Mouse (Mus musculus) midbrain, embryonic 14.5 days (tissue): ENCODE data around the gene Ube2d1. TPM values are rescaled to one million over a fixed set of nuclear protein-coding genes. Genes with fewer than 3 reads are reported as not detected.

Source experiments
- ATAC-seq: fragments of 200-750 bp; cut with Nextera tagmentation; 2 replicates; pipeline ENCODE4 v1.8.0; 2017; ENCODE audit warnings: moderate number of reproducible peaks, moderate library complexity; ENCODE audit not compliant: low FRiP score, low TSS enrichment
- DNase-seq: peaks from one replicate; pipeline ENCODE4 v3.0.0-alpha.2; 2015
- H3K27ac ChIP-seq: fragments of 300-500 bp; sonication (generic); replicated peaks from 2 replicates; pipeline ENCODE4 v1.5.1; 2014; ENCODE audit warnings: mild to moderate bottlenecking, low read depth, low read length, moderate library complexity
- H3K27me3 ChIP-seq: fragments of 300-500 bp; sonication (generic); 2 replicates; pipeline ENCODE4 v1.6.1; 2014; ENCODE audit warnings: low read length, control low read depth, mixed read lengths; ENCODE audit not compliant: control insufficient read depth, insufficient read depth
- H3K36me3 ChIP-seq: fragments of 300-500 bp; sonication (generic); 2 replicates; pipeline ENCODE4 v1.6.1; 2014; ENCODE audit warnings: low read length, control low read depth; ENCODE audit not compliant: control insufficient read depth, insufficient read depth
- H3K4me1 ChIP-seq: fragments of 300-500 bp; sonication (generic); 2 replicates; pipeline ENCODE4 v1.6.1; 2014; ENCODE audit warnings: mild to moderate bottlenecking, antibody characterized with exemption, low read length, control low read depth; ENCODE audit not compliant: control insufficient read depth, insufficient read depth
- H3K4me2 ChIP-seq: fragments of 300-500 bp; sonication (generic); 2 replicates; pipeline ENCODE4 v1.6.1; 2014; ENCODE audit warnings: mild to moderate bottlenecking, low read length, moderate library complexity
- H3K4me3 ChIP-seq: fragments of 300-500 bp; sonication (generic); replicated peaks from 2 replicates; pipeline ENCODE4 v1.5.1; 2014; ENCODE audit warnings: low read depth, low read length
- H3K9ac ChIP-seq: fragments of 300-500 bp; sonication (generic); replicated peaks from 2 replicates; pipeline ENCODE4 v1.6.1; 2014; ENCODE audit warnings: mild to moderate bottlenecking, low read length, moderate library complexity
- H3K9me3 ChIP-seq: fragments of 300-500 bp; sonication (generic); 2 replicates; pipeline ENCODE4 v1.6.1; 2016; ENCODE audit warnings: low read length, control low read depth, mixed read lengths; ENCODE audit not compliant: control insufficient read depth
- WGBS: fragments of 180-500 bp; shearing (Covaris S2); extraction: QIAGEN DNeasy Blood & Tissue Kit; methylation state at CpG from one replicate; pipeline ENCODE4 v1.1.7; 2014; 5-methylcytosine and 5-hydroxymethylcytosine counted together
- polyA plus RNA-seq: library from polyadenylated mRNA; unstranded; fragments of >200 nt; fragmentation: Nextera tagmentation; extraction: Ambion mirVana; gene quantifications from 2 replicates; pipeline ENCODE4 v1.2.1, GENCODE M21; 2014

Gene Ube2d1
- polyA plus RNA-seq = 246 and 254 TPM in 2 replicates

DNA sequence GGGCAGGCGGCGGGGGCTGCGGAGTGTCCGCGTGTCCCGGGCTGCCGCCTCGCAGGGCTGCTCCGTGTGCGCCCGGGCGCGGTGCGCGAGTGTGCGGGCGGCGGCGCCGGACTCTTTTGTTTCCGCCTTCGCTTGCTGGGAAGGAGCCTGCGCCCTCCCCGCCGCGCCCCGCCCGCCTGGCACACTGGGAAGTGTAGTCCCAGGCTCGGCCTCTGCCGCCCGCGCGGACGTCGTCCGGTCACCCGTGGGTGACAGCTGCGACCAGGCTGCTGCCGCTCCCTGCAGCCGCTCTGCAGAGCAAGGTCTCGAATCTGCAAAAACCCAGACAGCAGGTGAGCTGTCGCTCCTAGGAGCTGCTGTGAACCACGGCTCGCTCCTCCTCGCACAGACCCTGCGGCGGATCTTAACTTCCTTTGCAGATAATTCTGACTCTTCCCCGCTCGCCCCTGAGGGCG is at the start of gene Ube2d1:
Ube2d1 (minus strand) TSS at position 137 of the 455 bp plus-strand sequence.
- ATAC-seq (peak; percentile 95), DNase-seq (peak; percentile 94)
- peak within 1 kb of the TSS; percentile 99 for H3K9ac ChIP-seq
- peak within 1 kb of the TSS; percentile 90 for H3K27ac ChIP-seq
- under 1% methylated on average over 47 of the region's 50 CpGs for WGBS
- H3K4me1 ChIP-seq = peaks cover 33% of the 10 kb centered on the region
- H3K27me3 ChIP-seq = no peaks in the 10 kb centered on the region
- H3K9me3 ChIP-seq = no peaks in the 10 kb centered on the region
- peak within 1 kb of the TSS; percentile 59 for H3K4me2 ChIP-seq
- peak within 1 kb of the TSS; percentile 99 for H3K4me3 ChIP-seq
- peaks cover 5% of the 10 kb centered on the region for H3K36me3 ChIP-seq

DNA sequence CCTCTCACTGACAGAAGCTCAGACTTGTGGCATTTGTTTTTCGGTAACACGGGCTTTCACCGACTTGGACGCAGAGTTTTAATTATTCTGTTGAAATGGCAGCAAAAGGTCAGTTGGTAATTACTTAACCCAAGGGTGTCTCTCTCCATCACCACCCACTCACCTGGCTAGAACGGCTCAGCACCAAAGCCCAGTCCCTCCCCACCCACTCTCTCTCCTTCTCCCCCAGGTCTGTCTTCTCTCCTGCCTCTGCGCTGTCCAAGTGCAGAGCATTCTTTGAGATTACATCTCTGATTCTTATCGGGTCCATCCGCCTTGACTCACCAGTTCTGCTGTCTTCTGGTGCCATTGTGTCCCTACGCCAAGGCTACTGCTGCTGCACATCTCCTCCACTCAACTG is 47.8 kb upstream of the Ube2d1 start:
- no peak overlapping the region for H3K27ac ChIP-seq
- ATAC-seq = no peak
- H3K4me1 ChIP-seq = no peaks in the 10 kb centered on the region
- no peak for DNase-seq
- no peaks in the 10 kb centered on the region for H3K9me3 ChIP-seq
- no peaks in the 10 kb centered on the region for H3K27me3 ChIP-seq
- H3K4me2 ChIP-seq = no peak overlapping the region
- 94% methylated on average over 9 of the region's 9 CpGs for WGBS
- no peak overlapping the region for H3K4me3 ChIP-seq
- H3K36me3 ChIP-seq = peaks cover 46% of the 10 kb centered on the region
- no peak overlapping the region for H3K9ac ChIP-seq

DNA sequence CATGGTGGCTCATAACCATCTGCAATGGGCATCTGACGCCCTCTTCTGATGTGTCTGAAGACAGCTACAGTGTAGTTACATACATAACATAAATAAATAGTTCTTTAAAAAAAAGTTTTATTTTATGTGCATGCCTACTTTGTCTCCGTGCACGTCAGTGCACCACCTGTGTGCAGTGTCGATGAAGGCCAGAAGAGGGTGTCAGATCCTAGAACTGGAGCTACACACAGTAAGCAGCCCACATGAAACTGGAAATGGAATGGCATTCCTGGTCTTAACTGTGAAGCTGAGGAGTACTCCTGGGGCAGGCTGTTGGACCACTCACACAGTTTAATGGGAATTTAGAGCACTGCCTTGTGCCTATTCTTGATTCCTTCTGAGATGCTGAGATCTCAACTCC is 47.3 kb upstream of the Ube2d1 start:
- H3K4me3 ChIP-seq = no peak overlapping the region
- peaks cover 46% of the 10 kb centered on the region for H3K36me3 ChIP-seq
- H3K27ac ChIP-seq = no peak overlapping the region
- WGBS = 93% methylated on average over 4 of the region's 4 CpGs
- DNase-seq = no peak
- no peaks in the 10 kb centered on the region for H3K9me3 ChIP-seq
- H3K9ac ChIP-seq = no peak overlapping the region
- H3K4me1 ChIP-seq = no peaks in the 10 kb centered on the region
- H3K4me2 ChIP-seq = no peak overlapping the region
- no peaks in the 10 kb centered on the region for H3K27me3 ChIP-seq
- no peak for ATAC-seq

DNA sequence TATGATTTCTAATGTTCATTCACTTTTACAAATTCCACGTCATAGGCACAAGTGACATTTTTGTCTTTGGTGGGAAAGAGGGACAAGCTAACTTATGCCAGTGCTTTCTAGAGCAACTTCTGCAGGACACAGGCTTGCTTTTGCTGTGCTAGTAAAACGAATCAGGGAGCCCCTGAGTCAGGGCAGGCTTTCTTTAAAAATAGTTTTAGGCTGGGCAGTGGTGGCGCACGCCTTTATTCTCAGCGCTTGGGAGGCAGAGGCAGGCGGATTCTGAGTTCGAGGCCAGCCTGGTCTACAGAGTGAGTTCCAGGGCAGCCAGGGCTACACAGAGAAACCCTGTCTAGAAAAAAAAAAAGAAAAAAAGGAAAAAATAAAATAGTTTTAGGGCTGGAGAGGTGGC is 46.8 kb upstream of the Ube2d1 start:
- H3K36me3 ChIP-seq = peaks cover 46% of the 10 kb centered on the region
- 96% methylated on average over 7 of the region's 7 CpGs for WGBS
- no peak overlapping the region for H3K4me3 ChIP-seq
- no peak overlapping the region for H3K4me2 ChIP-seq
- no peaks in the 10 kb centered on the region for H3K9me3 ChIP-seq
- ATAC-seq (no peak), DNase-seq (no peak)
- H3K27me3 ChIP-seq = no peaks in the 10 kb centered on the region
- no peaks in the 10 kb centered on the region for H3K4me1 ChIP-seq
- no peak overlapping the region for H3K9ac ChIP-seq
- H3K27ac ChIP-seq = no peak overlapping the region

DNA sequence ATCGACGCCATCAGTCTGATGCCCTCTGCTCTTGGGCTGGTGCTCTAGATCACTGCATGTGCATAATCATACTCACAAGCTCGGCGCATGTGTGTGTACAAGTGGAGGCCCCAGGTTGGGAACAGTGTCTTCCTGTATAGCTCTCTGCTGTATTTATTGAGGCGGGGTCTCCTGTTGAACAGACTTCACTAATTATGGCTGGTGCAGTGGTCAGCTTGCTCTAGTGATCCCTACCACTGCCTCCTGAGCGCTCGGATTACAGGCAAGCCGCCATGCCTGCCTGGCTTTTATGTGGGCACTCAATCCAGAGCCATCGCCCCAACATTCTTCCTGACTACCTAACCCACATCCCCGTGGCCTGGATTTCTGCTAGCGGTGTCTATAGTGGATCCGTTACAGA is 45.0 kb upstream of the Ube2d1 start:
- Histone ChIP-seq H3K9ac (no peak overlapping the region), H3K36me3 (peaks cover 38% of the 10 kb centered on the region), H3K4me2 (no peak overlapping the region), H3K27me3 (no peaks in the 10 kb centered on the region), H3K4me3 (no peak overlapping the region), H3K27ac (no peak overlapping the region), H3K9me3 (no peaks in the 10 kb centered on the region), H3K4me1 (no peaks in the 10 kb centered on the region)
- DNase-seq (no peak), ATAC-seq (no peak)
- 96% methylated on average over 12 of the region's 12 CpGs for WGBS

DNA sequence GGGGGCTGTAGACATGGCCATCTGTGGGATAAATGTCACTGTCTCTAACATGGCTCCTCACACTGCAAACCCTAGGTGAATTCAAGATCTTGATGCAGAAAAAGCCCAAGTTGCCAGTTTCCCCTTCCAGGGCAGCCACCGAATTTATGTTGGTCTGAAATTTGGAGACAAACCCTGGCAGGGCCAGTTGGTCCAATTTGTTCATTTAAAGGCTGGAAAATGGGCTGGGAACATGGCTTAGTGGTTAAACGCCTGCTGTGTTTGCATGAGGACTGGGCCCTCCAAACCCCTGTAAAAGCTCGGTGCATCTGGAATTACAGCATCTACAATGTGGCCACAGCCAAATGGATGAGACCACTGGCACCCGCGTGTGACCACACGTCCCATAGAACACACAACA is 44.2 kb upstream of the Ube2d1 start:
- no peak for ATAC-seq

DNA sequence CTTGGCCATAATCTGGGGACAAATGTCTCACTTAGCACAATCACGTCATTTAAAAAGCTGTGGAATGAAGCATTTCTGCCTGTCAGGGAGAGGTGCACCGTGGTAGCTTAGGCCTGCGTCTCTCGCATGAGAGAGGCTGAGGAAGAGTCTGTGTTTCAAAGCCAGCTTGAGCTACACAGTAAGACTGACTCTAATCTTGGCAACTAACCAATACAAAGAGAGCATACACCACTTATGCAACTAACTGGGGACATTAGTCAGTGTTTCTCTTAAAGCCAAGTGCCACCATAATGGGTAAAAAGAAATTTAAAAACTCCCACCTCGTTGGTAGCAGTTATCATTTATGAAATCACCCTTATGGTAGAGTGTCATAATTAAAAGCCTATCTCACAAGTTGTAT is 43.8 kb upstream of the Ube2d1 start:
- DNase-seq (no peak), ATAC-seq (no peak)
- H3K9ac ChIP-seq = no peak overlapping the region
- 88% methylated on average over 5 of the region's 5 CpGs for WGBS
- H3K4me2 ChIP-seq = no peak overlapping the region
- H3K9me3 ChIP-seq = no peaks in the 10 kb centered on the region
- no peaks in the 10 kb centered on the region for H3K4me1 ChIP-seq
- H3K27ac ChIP-seq = no peak overlapping the region
- H3K4me3 ChIP-seq = no peak overlapping the region
- H3K27me3 ChIP-seq = no peaks in the 10 kb centered on the region
- peaks cover 26% of the 10 kb centered on the region for H3K36me3 ChIP-seq

More for the DNA sequence above, 44.2 kb upstream of the Ube2d1 start:
- Histone ChIP-seq H3K9me3 (no peaks in the 10 kb centered on the region), H3K36me3 (peaks cover 30% of the 10 kb centered on the region), H3K4me2 (no peak overlapping the region), H3K4me1 (no peaks in the 10 kb centered on the region), H3K27ac (no peak overlapping the region), H3K4me3 (no peak overlapping the region), H3K27me3 (no peaks in the 10 kb centered on the region), H3K9ac (no peak overlapping the region)
- no peak for DNase-seq
- WGBS = 94% methylated on average over 6 of the region's 6 CpGs

DNA sequence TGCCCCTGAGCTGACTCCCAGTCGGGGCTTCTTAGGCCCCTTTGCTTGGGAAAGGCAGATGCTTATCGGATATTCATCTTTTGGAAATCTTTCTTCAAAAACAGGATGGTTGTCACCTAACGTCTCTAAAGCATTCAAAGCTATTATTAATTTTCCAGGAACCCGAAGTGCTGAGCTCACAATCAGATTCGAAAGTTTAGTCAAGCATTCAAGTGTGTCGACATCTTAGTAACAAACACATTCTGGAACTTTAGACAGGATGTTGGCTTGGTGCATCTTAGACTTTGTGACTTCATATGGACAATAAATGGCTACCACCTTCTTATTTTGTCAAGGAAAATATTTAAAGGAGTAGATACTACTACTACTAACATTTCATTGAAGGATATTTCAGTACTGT is 43.3 kb upstream of the Ube2d1 start:
- 83% methylated on average over 6 of the region's 6 CpGs for WGBS

DNA sequence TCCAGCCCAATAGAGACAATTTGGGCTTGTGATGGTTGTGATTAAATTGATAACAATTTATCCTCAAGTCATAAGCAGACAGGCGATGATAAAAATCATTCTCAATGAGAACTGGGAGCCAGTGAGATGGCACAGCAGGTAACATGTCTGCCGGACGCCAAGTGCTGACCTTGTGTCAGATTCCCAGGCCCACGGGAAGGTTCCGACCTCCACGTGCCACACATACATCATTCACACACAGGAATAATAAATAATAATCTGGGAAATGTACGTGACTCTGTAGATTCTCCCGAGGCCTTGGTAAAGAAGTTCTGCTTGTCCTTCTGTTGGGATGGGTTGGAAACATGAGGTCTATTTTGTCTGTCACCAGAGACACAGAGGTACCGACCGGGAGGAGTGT is 42.3 kb upstream of the Ube2d1 start:
- WGBS = 82% methylated on average over 10 of the region's 10 CpGs
- Histone ChIP-seq H3K9ac (no peak overlapping the region), H3K4me3 (no peak overlapping the region), H3K4me2 (no peak overlapping the region), H3K4me1 (no peaks in the 10 kb centered on the region), H3K27me3 (no peaks in the 10 kb centered on the region), H3K9me3 (no peaks in the 10 kb centered on the region), H3K27ac (no peak overlapping the region), H3K36me3 (peaks cover 21% of the 10 kb centered on the region)
- ATAC-seq = no peak
- no peak for DNase-seq

More for the DNA sequence above, 43.3 kb upstream of the Ube2d1 start:
- ATAC-seq (no peak), DNase-seq (no peak)
- no peaks in the 10 kb centered on the region for H3K9me3 ChIP-seq
- no peak overlapping the region for H3K4me3 ChIP-seq
- no peak overlapping the region for H3K4me2 ChIP-seq
- no peak overlapping the region for H3K27ac ChIP-seq
- no peak overlapping the region for H3K9ac ChIP-seq
- H3K4me1 ChIP-seq = no peaks in the 10 kb centered on the region
- H3K27me3 ChIP-seq = no peaks in the 10 kb centered on the region
- peaks cover 23% of the 10 kb centered on the region for H3K36me3 ChIP-seq
